25 mouse cellular contexts compared by ENCODE assay signal in genomic region chrX:41564898-41565297, GRCm38 (mm10).
DNase-seq lines count a peak whose midpoint lies in the region; ATAC-seq and TF ChIP-seq lines count a peak whose summit lies in the region.
"Had no signal": no experiment of that assay in that cellular context is flagged by ENCODE, and none has a peak within 500 bp of the region (broad histone marks: within the 10 kb centered on the region; RNA-seq: fewer than 3 reads in every experiment).

No protein-coding gene starts in this region.

- H3K4me3 ChIP-seq in forebrain, postnatal 0 days (ENCODE audit: low read depth, low read length): no peak overlapping the region
- H3K4me3 ChIP-seq in forebrain, embryonic 15.5 days: no peak overlapping the region
- H3K4me3 ChIP-seq: embryonic facial prominence, embryonic 13.5 days; embryonic facial prominence, embryonic 15.5 days; erythroblast, embryonic 14.5 days; forebrain, embryonic 10.5 days; forebrain, embryonic 12.5 days had no signal

- peak; percentile 53 for ATAC-seq in forebrain, postnatal 0 days
- ATAC-seq in forebrain, embryonic 15.5 days (replicated peaks): no peak
- no peak for ATAC-seq in CD4-positive, CD25-positive, alpha-beta regulatory T cell, adult 4 months
- ATAC-seq: forebrain, embryonic 14.5 days had no signal

- no peaks in the 10 kb centered on the region for H3K36me3 ChIP-seq in forebrain, postnatal 0 days (ENCODE audit: insufficient read depth)
- H3K36me3 ChIP-seq in forebrain, embryonic 15.5 days: no peaks in the 10 kb centered on the region
- H3K36me3 ChIP-seq: embryonic facial prominence, embryonic 13.5 days; embryonic facial prominence, embryonic 15.5 days; forebrain, embryonic 10.5 days; forebrain, embryonic 12.5 days had no signal

- no peak overlapping the region for H3K4me2 ChIP-seq in forebrain, postnatal 0 days (ENCODE audit: low read depth)
- no peak overlapping the region for H3K4me2 ChIP-seq in forebrain, embryonic 15.5 days (replicated peaks)
- H3K4me2 ChIP-seq: embryonic facial prominence, embryonic 13.5 days; embryonic facial prominence, embryonic 15.5 days; forebrain, embryonic 12.5 days had no signal

- no peak for TF ChIP-seq CTCF in forebrain, postnatal 0 days (IDR thresholded peaks at IDR 0.05; ENCODE audit: low read depth)

- 53% methylated on average over 2 of the region's 2 CpGs for WGBS in forebrain, postnatal 0 days
- 60% methylated on average over 2 of the region's 2 CpGs for WGBS in forebrain, embryonic 15.5 days

- H3K27me3 ChIP-seq in forebrain, postnatal 0 days (ENCODE audit: insufficient read depth, low read length): no peaks in the 10 kb centered on the region
- H3K27me3 ChIP-seq in forebrain, embryonic 15.5 days: no peaks in the 10 kb centered on the region
- H3K27me3 ChIP-seq: embryonic facial prominence, embryonic 13.5 days; embryonic facial prominence, embryonic 15.5 days; forebrain, embryonic 12.5 days had no signal

- H3K4me1 ChIP-seq in forebrain, postnatal 0 days (ENCODE audit: insufficient read depth): no peaks in the 10 kb centered on the region
- no peaks in the 10 kb centered on the region for H3K4me1 ChIP-seq in forebrain, embryonic 15.5 days
- H3K4me1 ChIP-seq: embryonic facial prominence, embryonic 13.5 days; embryonic facial prominence, embryonic 15.5 days; forebrain, embryonic 10.5 days; forebrain, embryonic 12.5 days had no signal

- no peaks in the 10 kb centered on the region for H3K9me3 ChIP-seq in forebrain, postnatal 0 days (ENCODE audit: low read length)
- no peaks in the 10 kb centered on the region for H3K9me3 ChIP-seq in forebrain, embryonic 15.5 days
- H3K9me3 ChIP-seq: embryonic facial prominence, embryonic 13.5 days; embryonic facial prominence, embryonic 15.5 days; forebrain, embryonic 10.5 days; forebrain, embryonic 12.5 days had no signal

- no peak overlapping the region for H3K9ac ChIP-seq in forebrain, postnatal 0 days
- H3K9ac ChIP-seq in forebrain, embryonic 15.5 days (replicated peaks): no peak overlapping the region
- H3K9ac ChIP-seq: embryonic facial prominence, embryonic 13.5 days; embryonic facial prominence, embryonic 15.5 days; forebrain, embryonic 12.5 days had no signal

- peak; percentile 4 for DNase-seq in forebrain, postnatal 0 days
- peak; percentile 5 to 34 for DNase-seq in frontal cortex, adult 2 months (ENCODE audit: extremely low spot score in 1 of 2, low spot score in 1 of 2)
- no peak for DNase-seq in frontal cortex, postnatal 36 days (ENCODE audit: low spot score in 2 of 2)
- DNase-seq in right cerebral cortex, adult 18-20 months: peak; percentile 3
- DNase-seq in right cerebral cortex, adult 2 months (ENCODE audit: low spot score in 2 of 2): no peak
- peak; percentile 58 for DNase-seq in telencephalon, adult 2 months (ENCODE audit: low read depth, low spot score)
- DNase-seq: adrenal gland, adult 2 months; adrenal gland, postnatal 10 days; adrenal gland, postnatal 25 days; B cell, adult 2 months; cerebellum, adult 11 months; cerebellum, adult 18-20 months; cerebellum, adult 8-10 months; cerebellum, adult 9-11 months; cerebellum, postnatal 14 days; cerebellum, postnatal 36 days; embryo, embryonic 11 days had no signal

- H3K27ac ChIP-seq in forebrain, postnatal 0 days (ENCODE audit: low read depth, low read length): no peak overlapping the region
- no peak overlapping the region for H3K27ac ChIP-seq in forebrain, embryonic 15.5 days (replicated peaks)
- H3K27ac ChIP-seq: embryonic facial prominence, embryonic 13.5 days; embryonic facial prominence, embryonic 15.5 days; forebrain, embryonic 10.5 days; forebrain, embryonic 12.5 days had no signal

Comparison
In these comparisons a context has a peak if more than half of its experiments do, and no peak if none do; other contexts are left out.
1. DNase-seq: peak in forebrain, postnatal 0 days (single experiment), frontal cortex, adult 2 months (2 of 2), right cerebral cortex, adult 18-20 months (single experiment) and telencephalon, adult 2 months (single experiment); none in frontal cortex, postnatal 36 days (0 of 2) and right cerebral cortex, adult 2 months (0 of 2).